Mouse (Mus musculus) testis, adult 2 months (tissue): Measurements from ENCODE around the gene Chrdl2. TPM values are rescaled to one million over a fixed set of nuclear protein-coding genes. Genes with fewer than 3 reads are reported as not detected.
"Not testable (repeated sequence)": the region's sequence is repeated elsewhere in the genome, so short reads cannot be mapped to it uniquely, and the experiment has no call there.

Source experiments
- H3K27ac ChIP-seq: fragments of 200-500 bp; 2 replicates; pipeline ENCODE4 v1.5.1; 2012; ENCODE audit warnings: low read depth, low read length; ENCODE audit not compliant: control insufficient read depth, insufficient read depth
- H3K27me3 ChIP-seq: fragments of 200-500 bp; 2 replicates; pipeline ENCODE4 v1.6.1; 2012; ENCODE audit warnings: mild to moderate bottlenecking, low read length, moderate library complexity; ENCODE audit not compliant: control insufficient read depth, insufficient read depth
- H3K36me3 ChIP-seq: fragments of 200-500 bp; 2 replicates; pipeline ENCODE4 v1.6.1; 2012; ENCODE audit warnings: mild to moderate bottlenecking, low read length; ENCODE audit not compliant: control insufficient read depth, insufficient read depth
- H3K4me1 ChIP-seq: fragments of 200-500 bp; 2 replicates; pipeline ENCODE4 v1.6.1; 2012; ENCODE audit warnings: low read length; ENCODE audit not compliant: control insufficient read depth, insufficient read depth
- H3K4me3 ChIP-seq: fragments of 200-500 bp; 2 replicates; pipeline ENCODE4 v1.5.1; 2012; ENCODE audit warnings: low read depth, mild to moderate bottlenecking, low read length, moderate library complexity, mixed read lengths; ENCODE audit not compliant: control insufficient read depth
- CTCF ChIP-seq: fragments of 200-500 bp; IDR thresholded peaks from 2 replicates; pipeline ENCODE4 v1.5.1; 2012; ENCODE audit warnings: low read depth, mild to moderate bottlenecking, inconsistent platforms, low read length, moderate library complexity; ENCODE audit not compliant: control insufficient read depth, insufficient read depth, insufficient replicate concordance
- POLR2A ChIP-seq: fragments of 200-500 bp; IDR thresholded peaks from 2 replicates; pipeline ENCODE4 v1.6.1; 2012; ENCODE audit warnings: low read depth, mild to moderate bottlenecking, inconsistent platforms, low read length, moderate library complexity; ENCODE audit not compliant: control insufficient read depth
- polyA plus RNA-seq: library from polyadenylated mRNA; depleted of rRNA; stranded (reverse); fragments of >200 nt; gene quantifications from 2 replicates; pipeline ENCODE4 v1.2.3, GENCODE M21; 2012; rRNA removed

The Chrdl2 gene
- 0.38 and 1.2 TPM in 2 replicates for polyA plus RNA-seq

DNA sequence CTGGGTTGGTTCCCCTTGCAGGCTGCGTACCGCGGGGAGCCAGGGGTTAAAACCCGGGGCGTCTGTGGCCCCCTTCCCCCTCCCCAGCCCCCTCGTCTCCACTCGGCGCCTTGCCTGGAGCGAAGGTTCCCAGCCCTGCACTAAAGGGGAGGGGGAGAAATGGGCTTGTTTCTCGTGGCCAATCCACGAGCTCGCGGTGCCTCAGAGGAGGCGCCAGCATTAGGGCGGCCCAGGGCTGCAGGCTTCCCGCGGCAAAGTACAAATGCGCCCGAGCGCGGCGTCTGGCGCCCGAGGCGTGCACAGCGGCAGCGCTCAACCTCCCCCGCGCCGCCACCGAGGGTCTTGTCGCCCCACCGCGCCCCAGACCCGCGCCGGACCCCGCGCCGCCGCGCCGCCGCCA, at the start of gene Chrdl2:
Gene Chrdl2, plus strand, starts transcription at position 383 of the 400 bp plus-strand sequence.
- Histone ChIP-seq H3K4me1 (no peaks in the 10 kb centered on the region; the same call in 1 of the 2 replicates), H3K27ac (no peak within 1 kb of the TSS), H3K27me3 (no peaks in the 10 kb centered on the region; the same call in 1 of the 2 replicates), H3K36me3 (no peaks in the 10 kb centered on the region), H3K4me3 (peak within 1 kb of the TSS; percentile 44)
- TF ChIP-seq CTCF = no peak
- no peak for TF ChIP-seq POLR2A

DNA sequence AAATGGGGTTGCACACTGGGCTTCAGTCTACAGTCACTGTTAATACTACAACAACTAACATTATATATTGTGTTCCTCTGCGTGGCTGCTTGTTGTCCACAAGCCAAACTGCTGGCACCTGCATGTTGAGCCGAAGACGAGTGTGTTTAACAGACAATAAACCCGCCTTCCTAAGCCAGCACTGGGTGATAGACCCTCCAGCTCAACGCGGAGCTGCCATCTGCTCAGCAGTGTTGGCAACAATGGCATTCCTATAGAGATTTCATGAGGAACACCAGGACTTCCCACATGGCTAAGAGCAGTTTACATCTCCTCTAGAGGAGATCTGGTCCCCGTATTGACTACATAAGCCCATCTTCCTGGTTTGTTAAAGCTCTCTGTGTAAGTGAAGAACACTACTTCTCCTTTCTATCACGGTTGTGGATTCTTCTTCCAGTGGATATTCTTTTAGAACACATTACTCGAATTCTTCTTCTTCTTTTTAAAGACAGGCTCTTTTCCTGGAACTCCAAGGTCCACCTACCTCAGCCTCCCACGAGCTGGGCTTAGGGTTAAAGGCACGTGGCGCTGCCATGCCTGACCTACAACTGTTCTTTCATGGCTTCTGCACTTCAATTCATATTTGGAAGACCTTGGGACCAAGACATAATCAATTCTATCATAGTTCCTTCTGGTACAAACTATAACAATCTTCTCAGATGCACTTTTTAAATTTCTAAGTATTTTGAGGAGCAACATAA, 48.6 kb upstream of the Chrdl2 start:
- Histone ChIP-seq H3K27ac (no peak overlapping the region), H3K36me3 (no peaks in the 10 kb centered on the region), H3K27me3 (no peaks in the 10 kb centered on the region), H3K4me3 (no peak overlapping the region), H3K4me1 (0 out of 2 replicates have a peak, but pooled peaks cover under 1% of the 10 kb centered on the region)
- TF ChIP-seq POLR2A (no peak), CTCF (no peak)

GRCm38 (mm10) chr7:99960571-99960970, 45.4 kb upstream of the Chrdl2 start:
- not testable (repeated sequence) for H3K4me3 ChIP-seq

DNA sequence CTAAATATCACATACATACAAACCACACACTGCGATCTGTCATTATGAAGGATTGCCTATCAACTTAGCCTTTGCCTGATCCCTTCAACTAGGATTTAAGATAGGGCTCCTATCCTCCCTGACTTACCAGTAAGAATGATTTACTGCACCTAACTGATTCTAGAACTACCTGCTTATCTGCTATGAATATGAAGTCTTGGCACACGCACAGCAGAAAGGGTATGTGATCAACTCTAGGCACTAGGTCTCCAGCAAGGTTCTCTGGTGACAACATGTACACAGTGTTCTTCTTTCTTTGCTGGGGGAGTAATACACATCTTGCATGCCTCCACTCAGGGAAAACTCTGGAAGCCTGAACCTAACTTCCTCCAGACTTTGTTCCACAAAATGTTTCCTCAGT, 44.5 kb upstream of the Chrdl2 start:
- no peak overlapping the region for H3K4me3 ChIP-seq
- H3K27ac ChIP-seq = no peak overlapping the region
- H3K4me1 ChIP-seq = 0 out of 2 replicates have a peak, but pooled peaks cover 3% of the 10 kb centered on the region
- TF ChIP-seq POLR2A = no peak
- TF ChIP-seq CTCF = no peak
- no peaks in the 10 kb centered on the region for H3K36me3 ChIP-seq
- no peaks in the 10 kb centered on the region for H3K27me3 ChIP-seq

More at GRCm38 (mm10) chr7:99960571-99960970, 45.4 kb upstream of the Chrdl2 start:
- H3K36me3 ChIP-seq, H3K27me3 ChIP-seq, H3K4me1 ChIP-seq, H3K27ac ChIP-seq: not testable (repeated sequence)

- TF ChIP-seq POLR2A = no peak
- no peak for TF ChIP-seq CTCF
- H3K27ac ChIP-seq = peak overlapping the region; percentile 76
- no peaks in the 10 kb centered on the region for H3K36me3 ChIP-seq
- H3K4me1 ChIP-seq = 0 out of 2 replicates have a peak, but pooled peaks cover 3% of the 10 kb centered on the region
- no peaks in the 10 kb centered on the region for H3K27me3 ChIP-seq
- H3K4me3 ChIP-seq = no peak overlapping the region
Measured at GRCm38 (mm10) chr7:99962536-99963236, 43.3 kb upstream of the Chrdl2 start.

- H3K4me3 ChIP-seq = no peak overlapping the region
- H3K4me1 ChIP-seq = 0 out of 2 replicates have a peak, but pooled peaks cover 3% of the 10 kb centered on the region
- H3K27ac ChIP-seq = peak overlapping the region; percentile 49; the same call in 1 of the 2 replicates
- no peaks in the 10 kb centered on the region for H3K36me3 ChIP-seq
- no peaks in the 10 kb centered on the region for H3K27me3 ChIP-seq
- TF ChIP-seq POLR2A (no peak), CTCF (no peak)
Measured at GRCm38 (mm10) chr7:99963237-99963860, 42.6 kb upstream of the Chrdl2 start.

DNA sequence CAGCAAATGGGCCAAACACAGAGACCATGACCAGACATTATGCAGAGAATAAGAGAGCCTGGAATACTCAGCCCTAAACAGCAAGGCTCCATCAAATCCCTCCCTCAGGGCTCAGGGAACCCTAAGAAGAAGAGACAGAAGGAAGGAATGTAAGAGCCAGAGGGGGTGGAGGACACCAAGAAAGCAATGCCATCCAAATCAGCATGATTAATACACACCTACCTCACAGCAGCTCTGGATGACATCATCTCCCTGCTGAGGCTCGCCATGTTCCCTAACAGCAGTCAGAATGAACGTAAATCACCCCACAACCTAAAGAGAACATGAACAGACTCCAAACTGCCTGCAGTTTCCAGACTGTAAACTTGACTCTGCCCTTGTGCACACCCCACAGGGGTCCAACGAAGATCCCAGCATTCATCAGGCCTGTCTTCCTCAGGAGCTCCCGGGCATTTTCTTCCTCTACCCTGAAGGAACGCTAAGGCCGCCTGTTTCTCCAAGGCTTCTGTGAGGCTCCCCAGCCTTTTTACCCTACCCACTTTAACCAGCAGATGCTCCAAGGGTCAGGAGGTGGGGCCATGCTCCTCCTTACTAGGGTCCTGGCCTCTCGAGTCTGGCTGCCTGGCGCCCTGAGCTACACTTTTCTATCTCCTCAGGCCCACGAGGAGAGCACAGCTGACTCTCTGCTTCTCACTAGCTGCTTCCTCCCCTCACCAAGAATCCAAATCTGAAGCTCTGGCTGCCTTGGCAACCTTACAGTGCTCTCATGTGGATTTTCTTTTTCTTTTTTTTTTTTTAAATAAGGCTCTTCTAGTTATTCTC, 40.7 kb upstream of the Chrdl2 start:
- Histone ChIP-seq H3K27me3 (no peaks in the 10 kb centered on the region), H3K36me3 (no peaks in the 10 kb centered on the region), H3K4me3 (no peak overlapping the region), H3K27ac (peak overlapping the region; percentile 39; the same call in 1 of the 2 replicates), H3K4me1 (0 out of 2 replicates have a peak, but pooled peaks cover 3% of the 10 kb centered on the region)
- TF ChIP-seq CTCF (no peak), POLR2A (no peak)
